Mouse (Mus musculus) embryonic facial prominence, embryonic 12.5 days (tissue): Measurements from ENCODE around the gene Tram2. TPM values are rescaled to one million over a fixed set of nuclear protein-coding genes. Genes with fewer than 3 reads are reported as not detected.
A peak's percentile ranks its signal among the peaks of the same experiment; 100 is the strongest.

Experiments
- ATAC-seq: fragments of 200-750 bp; cut with Nextera tagmentation; 2 replicates; pipeline ENCODE4 v1.8.0; 2017; ENCODE audit not compliant: insufficient number of reproducible peaks, insufficient read depth, low FRiP score, low TSS enrichment
- H3K27ac ChIP-seq: fragments of 300-500 bp; sonication (generic); 2 replicates; pipeline ENCODE4 v1.5.1; 2016; ENCODE audit warnings: mild to moderate bottlenecking
- H3K27me3 ChIP-seq: fragments of 300-500 bp; sonication (generic); 2 replicates; pipeline ENCODE4 v1.6.1; 2016; ENCODE audit warnings: mild to moderate bottlenecking, moderate library complexity
- H3K36me3 ChIP-seq: fragments of 300-500 bp; sonication (generic); 2 replicates; pipeline ENCODE4 v1.6.1; 2016; ENCODE audit warnings: mild to moderate bottlenecking
- H3K4me1 ChIP-seq: fragments of 300-500 bp; sonication (generic); 2 replicates; pipeline ENCODE4 v1.6.1; 2016
- H3K4me2 ChIP-seq: fragments of 300-500 bp; sonication (generic); replicated peaks from 2 replicates; pipeline ENCODE4 v1.6.1; 2016; ENCODE audit warnings: mild to moderate bottlenecking, moderate library complexity
- H3K4me3 ChIP-seq: fragments of 300-500 bp; sonication (generic); 2 replicates; pipeline ENCODE4 v1.5.1; 2016; ENCODE audit warnings: mild to moderate bottlenecking
- H3K9ac ChIP-seq: fragments of 300-500 bp; sonication (generic); 2 replicates; pipeline ENCODE4 v1.6.1; 2016; ENCODE audit warnings: mild to moderate bottlenecking, moderate library complexity
- H3K9me3 ChIP-seq: fragments of 300-500 bp; sonication (generic); 2 replicates; pipeline ENCODE4 v1.6.1; 2016; ENCODE audit warnings: mild to moderate bottlenecking, moderate library complexity
- WGBS: fragments of 180-500 bp; shearing (Covaris S2); methylation state at CpG from one replicate; pipeline ENCODE4 v1.1.7; 2016; 5-methylcytosine and 5-hydroxymethylcytosine counted together
- polyA plus RNA-seq: library from polyadenylated mRNA; unstranded; fragments of >200 nt; fragmentation: Nextera tagmentation; extraction: Ambion mirVana; gene quantifications from 2 replicates; pipeline ENCODE4 v1.2.1, GENCODE M21; 2016

Tram2 gene
- polyA plus RNA-seq, 1 experiment from 2014 or later: 8.0 TPM

GRCm38 (mm10) chr1:21059385-21060109, 19.5 kb downstream of the Tram2 start:
- peaks cover 4% of the 10 kb centered on the region for H3K36me3 ChIP-seq
- 89% methylated on average over 5 of the region's 5 CpGs for WGBS
- H3K4me2 ChIP-seq: no peak overlapping the region
- H3K27ac ChIP-seq: no peak overlapping the region
- H3K4me1 ChIP-seq: no peaks in the 10 kb centered on the region
- H3K9ac ChIP-seq: no peak overlapping the region
- no peaks in the 10 kb centered on the region for H3K27me3 ChIP-seq
- H3K9me3 ChIP-seq: no peaks in the 10 kb centered on the region
- no peak for ATAC-seq
- no peak overlapping the region for H3K4me3 ChIP-seq

GRCm38 (mm10) chr1:21053009-21053408, 26.0 kb downstream of the Tram2 start:
- Histone ChIP-seq H3K36me3 (no peaks in the 10 kb centered on the region), H3K9me3 (no peaks in the 10 kb centered on the region), H3K27ac (peak overlapping the region; percentile 59), H3K4me3 (no peak overlapping the region), H3K9ac (no peak overlapping the region), H3K4me2 (no peak overlapping the region), H3K27me3 (no peaks in the 10 kb centered on the region), H3K4me1 (peaks cover 25% of the 10 kb centered on the region)
- no peak for ATAC-seq
- WGBS: 59% methylated on average over 9 of the region's 9 CpGs

- peaks cover 25% of the 10 kb centered on the region for H3K4me1 ChIP-seq
- H3K4me3 ChIP-seq: no peak overlapping the region
- no peak overlapping the region for H3K27ac ChIP-seq
- H3K9ac ChIP-seq: no peak overlapping the region
- H3K9me3 ChIP-seq: no peaks in the 10 kb centered on the region
- 34% methylated on average over 5 of the region's 5 CpGs for WGBS
- no peaks in the 10 kb centered on the region for H3K27me3 ChIP-seq
- no peaks in the 10 kb centered on the region for H3K36me3 ChIP-seq
- no peak overlapping the region for H3K4me2 ChIP-seq
- no peak for ATAC-seq
Measured at GRCm38 (mm10) chr1:21052608-21053007, 26.4 kb downstream of the Tram2 start.

- Histone ChIP-seq H3K27ac (no peak overlapping the region), H3K27me3 (no peaks in the 10 kb centered on the region), H3K4me3 (no peak overlapping the region), H3K9me3 (no peaks in the 10 kb centered on the region), H3K36me3 (no peaks in the 10 kb centered on the region), H3K4me1 (peaks cover 25% of the 10 kb centered on the region), H3K9ac (no peak overlapping the region), H3K4me2 (no peak overlapping the region)
- no peak for ATAC-seq
- WGBS: 54% methylated on average over 5 of the region's 5 CpGs
Measured at GRCm38 (mm10) chr1:21052132-21052545, 26.9 kb downstream of the Tram2 start.

- Histone ChIP-seq H3K9ac (no peak overlapping the region), H3K27me3 (no peaks in the 10 kb centered on the region), H3K4me3 (no peak overlapping the region), H3K36me3 (no peaks in the 10 kb centered on the region), H3K27ac (no peak overlapping the region), H3K9me3 (no peaks in the 10 kb centered on the region), H3K4me2 (no peak overlapping the region), H3K4me1 (peaks cover 25% of the 10 kb centered on the region)
- ATAC-seq: no peak
- 89% methylated on average over 5 of the region's 5 CpGs for WGBS
Measured at GRCm38 (mm10) chr1:21049005-21049404, 30.0 kb downstream of the Tram2 start.

- no peaks in the 10 kb centered on the region for H3K27me3 ChIP-seq
- H3K36me3 ChIP-seq: no peaks in the 10 kb centered on the region
- H3K4me3 ChIP-seq: no peak overlapping the region
- H3K4me1 ChIP-seq: peaks cover 23% of the 10 kb centered on the region
- H3K27ac ChIP-seq: no peak overlapping the region
- H3K9ac ChIP-seq: no peak overlapping the region
- no peak overlapping the region for H3K4me2 ChIP-seq
- ATAC-seq: no peak
- H3K9me3 ChIP-seq: no peaks in the 10 kb centered on the region
- 84% methylated on average over 8 of the region's 8 CpGs for WGBS
Measured at GRCm38 (mm10) chr1:21048402-21048801, 30.6 kb downstream of the Tram2 start.

- Histone ChIP-seq H3K4me3 (no peak overlapping the region), H3K4me1 (peaks cover 13% of the 10 kb centered on the region), H3K27me3 (no peaks in the 10 kb centered on the region), H3K9ac (no peak overlapping the region), H3K4me2 (no peak overlapping the region), H3K36me3 (no peaks in the 10 kb centered on the region), H3K9me3 (no peaks in the 10 kb centered on the region), H3K27ac (no peak overlapping the region)
- 90% methylated on average over 7 of the region's 7 CpGs for WGBS
- ATAC-seq: no peak
Measured at GRCm38 (mm10) chr1:21042461-21042860, 36.6 kb downstream of the Tram2 start.

- Histone ChIP-seq H3K9me3 (no peaks in the 10 kb centered on the region), H3K27me3 (no peaks in the 10 kb centered on the region), H3K36me3 (peaks cover 4% of the 10 kb centered on the region), H3K4me3 (no peak overlapping the region), H3K27ac (no peak overlapping the region), H3K4me1 (peaks cover 13% of the 10 kb centered on the region), H3K4me2 (no peak overlapping the region), H3K9ac (no peak overlapping the region)
- peak; percentile 70; the same call in 1 of the 2 replicates for ATAC-seq
- WGBS: 64% methylated on average over 7 of the region's 7 CpGs
Measured at GRCm38 (mm10) chr1:21040610-21041326, 38.3 kb downstream of the Tram2 start.

GRCm38 (mm10) chr1:21040173-21040572, 38.9 kb downstream of the Tram2 start:
- Histone ChIP-seq H3K36me3 (peaks cover 6% of the 10 kb centered on the region), H3K4me2 (no peak overlapping the region), H3K4me1 (peaks cover 13% of the 10 kb centered on the region), H3K27ac (no peak overlapping the region), H3K9me3 (no peaks in the 10 kb centered on the region), H3K9ac (no peak overlapping the region), H3K4me3 (no peak overlapping the region), H3K27me3 (no peaks in the 10 kb centered on the region)
- no peak for ATAC-seq
- 87% methylated on average over 7 of the region's 7 CpGs for WGBS

- Histone ChIP-seq H3K4me2 (no peak overlapping the region), H3K9ac (no peak overlapping the region), H3K36me3 (peaks cover 11% of the 10 kb centered on the region), H3K4me1 (peaks cover 13% of the 10 kb centered on the region), H3K27ac (no peak overlapping the region), H3K27me3 (no peaks in the 10 kb centered on the region), H3K9me3 (no peaks in the 10 kb centered on the region), H3K4me3 (no peak overlapping the region)
- whole genome bisulfite sequencing: 87% methylated on average over 3 of the region's 3 CpGs
- ATAC-seq: no peak
Measured at GRCm38 (mm10) chr1:21039564-21039963, 39.5 kb downstream of the Tram2 start.

- no peak overlapping the region for H3K4me3 ChIP-seq
- H3K36me3 ChIP-seq: peaks cover 11% of the 10 kb centered on the region
- WGBS: 82% methylated on average over 6 of the region's 6 CpGs
- H3K4me1 ChIP-seq: peaks cover 13% of the 10 kb centered on the region
- H3K27ac ChIP-seq: no peak overlapping the region
- H3K4me2 ChIP-seq: no peak overlapping the region
- no peak overlapping the region for H3K9ac ChIP-seq
- no peaks in the 10 kb centered on the region for H3K9me3 ChIP-seq
- H3K27me3 ChIP-seq: no peaks in the 10 kb centered on the region
- ATAC-seq: no peak
Measured at GRCm38 (mm10) chr1:21037881-21038601, 41.0 kb downstream of the Tram2 start.

GRCm38 (mm10) chr1:21035878-21036277, 43.2 kb downstream of the Tram2 start:
- H3K36me3 ChIP-seq: peaks cover 11% of the 10 kb centered on the region
- H3K27ac ChIP-seq: no peak overlapping the region
- peaks cover 4% of the 10 kb centered on the region for H3K4me1 ChIP-seq
- no peak for ATAC-seq
- H3K9me3 ChIP-seq: no peaks in the 10 kb centered on the region
- 90% methylated on average over 6 of the region's 6 CpGs for WGBS
- no peaks in the 10 kb centered on the region for H3K27me3 ChIP-seq
- no peak overlapping the region for H3K4me2 ChIP-seq
- H3K9ac ChIP-seq: no peak overlapping the region
- H3K4me3 ChIP-seq: no peak overlapping the region
